Mouse (Mus musculus): ENCODE data around the gene Rtl6.

DNA sequence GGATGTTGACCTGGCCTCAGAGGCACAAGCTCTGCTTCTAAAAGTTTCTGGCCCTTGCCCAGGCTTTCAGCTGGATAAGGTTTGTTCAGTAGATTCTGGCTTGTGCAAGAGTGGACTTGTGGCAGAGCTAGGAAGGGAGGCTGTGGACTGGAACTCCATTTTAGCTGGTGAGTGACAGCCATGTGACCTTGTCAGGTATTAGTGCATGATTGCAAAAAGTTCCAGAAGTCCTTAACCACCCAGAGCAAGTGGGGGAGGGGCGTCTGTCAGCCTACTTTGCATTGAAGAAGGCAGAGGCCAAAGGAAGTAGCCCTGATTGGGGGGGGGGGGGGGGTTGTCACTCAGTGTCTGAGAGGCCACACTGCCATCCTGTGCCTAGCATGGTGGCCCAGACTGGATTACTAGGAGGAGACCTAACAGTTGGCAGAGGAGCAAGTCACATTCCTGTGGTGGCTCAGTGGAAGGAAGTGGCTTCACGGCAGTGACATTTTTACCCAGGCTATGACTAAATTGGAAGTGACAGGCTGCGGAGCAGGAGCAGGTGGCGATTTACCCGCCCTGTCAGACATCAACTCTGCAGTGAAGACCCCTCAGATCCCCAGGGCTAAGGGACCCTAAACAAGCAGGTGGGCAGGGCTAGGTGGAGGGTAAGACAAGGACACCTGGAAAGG is 44.9 kb downstream of the Rtl6 start:
- TF ChIP-seq CTCF (IDR thresholded peaks at IDR 0.05; ENCODE audit: borderline replicate concordance, control insufficient read depth, extremely low read depth, insufficient read depth, low read length, poor library complexity) (no peak), POLR2A (IDR thresholded peaks at IDR 0.05; ENCODE audit: control insufficient read depth, extremely low read depth, insufficient read depth, low read length, poor library complexity) (no peak)
